Mouse (Mus musculus) ovary, postnatal 10 days (tissue): ENCODE data around the gene Myl10.
"Not testable (repeated sequence)": the region's sequence is repeated elsewhere in the genome, so short reads cannot be mapped to it uniquely, and the experiment has no call there.

Experiments used
- DNase-seq: peaks from one replicate; pipeline ENCODE4 v3.0.0; 2022; ENCODE audit warnings: low spot score

Gene Myl10

DNA sequence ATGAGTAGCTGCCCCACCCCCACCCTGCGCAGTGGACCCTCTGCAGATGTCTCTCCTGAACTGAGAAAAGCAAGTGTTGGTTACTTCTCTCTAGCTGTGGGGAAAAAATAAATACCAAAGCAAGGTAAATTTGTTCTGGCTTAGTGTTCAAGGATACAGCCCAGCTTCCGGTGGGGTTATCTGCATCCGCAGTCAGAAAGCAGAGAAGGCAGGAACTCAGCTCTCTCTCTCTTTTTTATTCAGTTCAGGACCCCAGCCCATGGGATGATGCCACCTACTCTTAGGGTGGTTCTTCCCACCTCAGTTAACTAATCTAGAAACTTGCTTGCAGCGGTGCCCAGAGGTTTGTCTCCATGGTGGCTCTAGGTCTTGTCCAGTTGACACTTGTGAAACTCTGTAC is at the start of gene Myl10:
Gene Myl10, plus strand, starts transcription at position 363 of the 400 bp plus-strand sequence.
- no peak for DNase-seq

DNA sequence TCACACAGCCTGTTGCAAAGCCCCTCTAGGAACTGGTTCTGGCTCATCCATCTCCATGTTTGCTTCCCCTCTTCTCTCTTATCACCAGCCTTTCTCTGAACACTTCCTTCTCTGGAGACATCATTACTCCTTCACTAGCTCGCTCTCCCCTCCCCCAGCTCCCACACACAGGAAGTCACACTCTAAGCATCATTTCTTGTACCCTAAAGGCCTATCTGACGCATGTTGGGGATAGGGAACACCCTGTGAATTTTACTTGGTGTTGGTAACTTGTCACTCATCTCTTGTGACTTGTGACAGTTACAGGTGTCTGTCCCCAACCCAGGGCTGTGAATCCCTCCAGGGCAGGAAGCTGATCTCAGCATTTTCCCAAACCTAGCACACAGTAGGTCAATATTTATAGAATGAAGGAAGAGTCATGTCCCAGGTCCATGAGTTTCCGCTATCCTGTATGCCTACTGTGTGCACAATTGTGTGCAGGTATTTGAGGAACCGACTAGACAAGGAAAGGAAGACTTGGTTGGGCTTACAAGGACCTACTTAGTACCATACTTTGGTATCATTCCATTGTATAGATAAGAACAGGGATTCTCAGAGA is 46.1 kb upstream of the Myl10 start:
- DNase-seq = no peak

DNA sequence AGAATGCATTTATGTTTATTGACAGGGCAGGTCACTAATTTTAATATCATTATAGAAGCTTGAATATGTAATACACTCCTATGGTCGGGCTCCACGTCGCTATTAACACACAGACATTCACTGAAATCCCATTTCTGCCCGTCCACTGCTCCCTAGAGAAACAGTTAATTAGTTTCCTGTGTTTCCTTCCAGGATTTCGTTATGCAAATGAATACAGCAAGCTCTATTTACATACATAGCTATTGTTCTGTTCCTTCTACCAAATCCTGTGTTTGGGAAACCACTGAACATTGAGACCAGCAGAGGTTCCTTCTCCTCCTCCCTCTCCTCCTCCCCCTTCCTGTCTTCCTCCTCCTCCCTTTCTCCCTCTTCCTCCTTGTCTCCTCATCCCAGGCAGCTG is 43.9 kb upstream of the Myl10 start:
- DNase-seq = no peak

DNA sequence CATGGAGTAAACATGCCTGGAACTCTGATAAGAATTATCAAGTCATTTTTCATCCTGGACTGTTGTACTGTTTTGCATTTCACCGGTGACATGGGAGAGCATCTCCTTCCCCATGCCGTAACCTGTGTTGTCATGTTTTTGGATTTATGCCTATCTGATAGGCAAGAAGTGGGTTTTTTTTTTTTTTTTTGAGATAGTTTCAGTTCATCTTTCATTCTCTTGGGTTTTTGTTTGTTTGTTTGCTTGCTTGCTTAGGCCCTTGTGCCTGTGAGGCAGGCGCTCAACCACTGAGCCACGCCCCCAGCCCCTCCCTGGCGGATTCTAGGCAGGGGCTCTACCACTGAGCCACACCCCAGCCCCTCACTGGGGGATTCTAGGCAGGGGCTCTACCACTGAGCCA is 43.3 kb upstream of the Myl10 start:
- no peak for DNase-seq

DNA sequence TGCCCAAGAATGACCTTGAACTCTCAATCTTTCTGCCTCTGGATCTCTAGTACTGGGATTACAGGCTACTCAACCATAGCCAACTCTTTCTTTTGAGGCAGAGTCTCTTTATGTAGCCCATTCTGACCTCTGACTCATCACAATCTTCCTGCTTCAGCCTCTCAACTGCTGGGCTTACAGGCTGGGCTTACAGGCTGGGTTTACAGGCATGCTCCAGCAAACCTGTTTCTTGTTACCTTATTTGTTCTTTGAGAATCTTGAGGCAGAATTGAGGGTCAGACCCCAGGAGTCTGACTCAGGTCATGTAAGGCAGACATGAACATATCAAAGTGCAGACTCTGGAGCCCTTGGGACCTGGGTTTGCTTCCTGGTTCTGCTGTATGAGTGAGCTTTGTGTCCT is 38.5 kb upstream of the Myl10 start:
- no peak for DNase-seq

DNA sequence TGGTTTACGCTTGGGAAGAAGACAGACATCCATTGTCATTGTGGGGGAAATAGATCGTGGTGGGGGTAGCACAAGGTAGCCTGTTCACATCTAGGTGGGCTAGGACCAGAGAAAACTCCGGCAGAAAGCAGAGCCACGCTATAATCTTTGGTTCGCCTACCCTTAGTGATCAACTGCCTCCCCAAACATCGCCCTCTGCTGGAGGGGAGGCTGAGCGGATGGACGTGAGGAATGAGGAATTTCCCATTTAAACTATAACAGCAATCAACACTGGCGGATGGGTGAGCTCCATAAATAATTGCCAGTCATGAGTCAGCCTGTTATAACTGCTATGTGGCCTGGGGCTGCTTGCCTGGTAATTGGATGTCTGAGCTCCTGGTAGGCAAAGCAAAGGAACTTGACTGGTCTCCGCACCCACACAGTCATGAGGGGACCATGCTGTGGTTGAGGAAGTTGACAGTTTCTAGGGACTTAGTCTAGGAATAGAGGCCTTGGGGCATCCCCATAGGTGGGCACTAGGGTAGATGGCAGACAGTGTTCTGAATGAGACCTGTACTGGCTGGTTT is 36.0 kb upstream of the Myl10 start:
- DNase-seq = no peak

DNA sequence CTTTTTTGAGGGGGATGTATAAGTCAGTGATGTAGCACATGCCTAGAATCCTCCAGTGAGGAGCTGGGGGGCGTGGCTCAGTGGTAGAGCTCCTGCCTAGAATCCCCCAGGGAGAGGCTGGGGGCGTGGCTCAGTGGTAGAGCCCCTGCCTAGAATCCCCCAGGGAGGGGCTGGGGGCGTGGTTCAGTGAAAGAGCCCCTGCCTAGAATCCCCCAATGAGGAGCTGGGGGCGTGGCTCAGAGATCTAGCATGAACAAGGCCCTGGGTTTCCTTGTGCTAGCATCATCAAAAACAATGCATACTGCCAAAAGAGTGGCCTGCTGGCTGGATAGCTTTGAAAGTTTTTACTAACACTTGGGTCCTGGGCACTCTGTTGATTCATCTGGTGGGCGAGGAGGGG is 32.2 kb upstream of the Myl10 start:
- DNase-seq = not testable (repeated sequence)

DNA sequence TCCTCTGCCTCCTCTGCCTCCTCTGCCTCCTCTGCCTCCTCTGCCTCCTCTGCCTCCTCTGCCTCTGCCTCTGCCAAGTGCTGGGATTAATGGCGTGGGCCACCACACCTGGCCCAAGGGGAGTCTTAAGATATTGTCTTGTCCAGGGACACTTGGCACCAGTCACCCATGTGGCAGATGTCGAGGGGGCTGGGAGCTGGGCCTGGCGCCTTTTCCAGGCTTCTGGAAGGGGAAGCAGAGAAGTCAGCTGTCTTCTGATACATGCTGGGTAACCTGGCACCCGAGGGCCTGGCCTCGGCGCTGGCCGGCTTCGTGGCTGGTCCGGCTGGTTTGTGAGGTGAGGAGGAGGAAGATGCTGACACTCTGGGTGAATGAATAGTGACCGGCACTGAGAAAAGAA is 30.7 kb upstream of the Myl10 start:
- no peak for DNase-seq

DNA sequence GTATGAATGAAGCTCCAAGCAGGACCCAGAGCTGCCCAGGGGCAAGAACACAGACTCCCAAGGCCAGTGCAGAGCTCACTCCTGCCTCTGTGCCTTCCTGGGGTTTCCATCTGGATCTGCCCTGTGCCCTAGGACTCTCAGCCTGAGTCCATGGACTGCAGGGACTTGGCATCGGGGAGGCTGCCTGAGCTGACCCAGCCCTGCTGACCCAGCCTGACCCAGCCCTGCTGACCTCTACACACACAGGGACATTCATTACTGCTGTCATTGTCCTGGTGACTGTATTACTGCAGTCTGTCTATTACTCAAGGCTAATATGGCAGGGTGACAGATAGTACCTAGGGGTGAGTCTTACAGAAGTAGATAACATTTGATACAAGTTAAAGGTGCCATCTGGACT is 30.1 kb upstream of the Myl10 start:
- no peak for DNase-seq

DNA sequence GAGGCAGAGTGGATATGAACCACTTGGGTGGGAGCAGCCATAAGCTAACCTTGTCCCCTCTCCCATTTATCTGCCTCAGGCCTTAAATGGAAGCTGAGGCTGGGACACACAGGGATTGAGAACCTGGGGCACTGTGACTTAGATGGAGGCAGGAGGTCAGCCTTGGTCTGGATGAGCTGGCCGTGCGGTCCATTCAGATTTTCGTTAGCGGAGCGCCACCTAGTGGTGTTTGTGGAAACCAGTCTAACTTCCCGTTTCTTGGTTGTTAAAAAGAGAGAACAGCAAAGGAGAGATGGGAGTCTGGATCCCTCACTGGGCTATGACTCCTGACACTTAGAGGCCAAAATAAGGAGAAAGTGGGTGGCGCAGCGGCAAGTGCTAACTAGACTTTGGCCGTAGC is 28.4 kb upstream of the Myl10 start:
- peak; percentile 87 for DNase-seq

DNA sequence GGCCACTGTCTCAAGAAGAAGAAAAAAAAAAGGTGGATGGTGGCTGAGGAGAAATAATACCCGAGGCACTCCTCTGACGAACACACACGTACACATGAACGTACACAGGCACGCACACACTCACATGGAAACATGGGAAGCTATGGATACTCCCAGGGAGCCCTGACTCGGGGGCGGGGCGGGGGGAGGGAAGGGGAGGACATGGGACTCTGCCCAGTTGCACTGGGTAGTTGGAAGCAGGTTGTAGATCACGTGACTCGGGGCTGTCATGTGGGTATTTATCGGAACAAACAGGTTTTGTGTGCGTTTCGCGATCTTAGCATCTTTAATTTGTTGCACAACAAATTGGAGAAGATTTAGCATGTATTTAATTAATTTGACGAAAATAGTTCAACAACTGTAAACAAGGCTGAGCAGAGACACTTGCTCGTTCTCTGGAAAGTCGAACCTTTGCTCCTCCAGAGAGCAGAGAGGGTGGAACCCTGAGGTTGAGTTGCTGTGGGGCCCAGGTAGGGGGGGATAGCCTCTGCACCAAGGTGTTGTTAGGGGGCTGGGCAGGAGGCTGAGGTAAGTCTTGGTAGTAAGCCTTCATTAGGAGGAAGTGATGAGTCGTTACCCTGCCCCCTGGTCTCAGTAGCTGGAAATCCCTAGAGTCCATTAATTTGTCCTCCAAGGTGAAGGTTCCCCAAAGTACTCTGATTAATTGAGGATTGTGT is 16.5 kb upstream of the Myl10 start:
- no peak for DNase-seq

DNA sequence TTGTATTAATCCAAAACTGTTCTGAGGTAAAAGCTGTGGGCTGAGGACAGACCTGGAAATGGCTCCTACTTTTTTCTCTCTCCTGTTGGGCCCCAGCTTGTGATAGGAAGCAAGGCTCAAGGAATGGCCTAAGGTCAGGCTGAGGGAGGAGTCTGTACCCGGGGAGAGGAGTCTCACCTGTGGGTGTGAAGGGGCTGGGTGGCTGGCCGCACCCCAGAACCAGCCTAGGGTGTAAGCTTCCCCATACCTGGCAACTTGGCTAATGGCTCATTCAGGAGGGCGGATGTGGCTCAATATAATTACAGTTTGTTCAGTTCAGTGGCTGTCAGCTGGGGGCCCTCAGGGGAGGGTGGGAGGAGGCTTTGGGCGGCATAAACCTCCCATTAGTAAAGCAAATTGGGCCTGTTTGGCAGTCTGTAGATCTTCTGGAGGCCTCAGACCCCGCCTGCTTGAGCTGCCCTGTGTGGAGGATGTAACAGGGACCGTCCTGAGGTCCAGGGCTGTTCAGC is 14.1 kb upstream of the Myl10 start:
- DNase-seq = no peak

DNA sequence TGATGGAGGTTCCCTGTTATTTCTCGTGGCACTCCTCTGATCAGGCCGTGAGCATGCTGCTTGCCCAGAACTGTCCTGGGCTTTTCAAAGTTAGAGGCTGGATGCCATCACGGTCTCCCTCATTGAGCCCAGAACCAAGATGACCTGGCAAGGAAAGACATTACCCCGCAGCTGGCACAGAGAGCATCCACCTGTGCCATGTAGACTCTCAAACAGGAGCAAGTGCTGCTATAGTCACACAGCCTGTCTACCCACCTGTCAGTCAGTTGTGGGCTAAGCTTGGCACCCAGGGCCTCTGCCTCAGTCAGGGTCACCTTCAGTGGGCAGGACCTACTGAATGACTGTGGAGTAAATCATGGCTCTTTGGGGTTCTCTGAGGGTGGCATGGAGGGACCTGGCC is 6.6 kb upstream of the Myl10 start:
- DNase-seq = no peak

DNA sequence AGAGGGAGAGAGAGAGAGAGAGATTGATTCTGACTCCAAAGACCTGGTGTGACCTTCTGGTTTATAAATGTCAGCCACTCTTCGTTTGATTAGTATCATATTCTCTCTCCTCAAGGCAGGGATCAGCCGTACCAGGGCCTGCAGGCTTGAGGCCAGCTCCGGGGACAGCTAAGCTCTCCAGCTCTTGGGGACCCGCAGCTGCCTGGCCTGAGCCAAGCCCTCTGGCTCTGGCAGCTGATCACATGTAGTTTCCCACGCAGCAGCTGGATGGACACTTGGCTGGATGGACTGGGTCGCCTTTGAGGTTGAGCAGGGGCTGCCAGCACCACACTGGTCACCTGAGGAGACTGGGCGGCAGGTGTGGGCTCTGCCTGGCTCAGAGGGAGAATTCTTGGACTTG is 5.4 kb upstream of the Myl10 start:
- DNase-seq = no peak

DNA sequence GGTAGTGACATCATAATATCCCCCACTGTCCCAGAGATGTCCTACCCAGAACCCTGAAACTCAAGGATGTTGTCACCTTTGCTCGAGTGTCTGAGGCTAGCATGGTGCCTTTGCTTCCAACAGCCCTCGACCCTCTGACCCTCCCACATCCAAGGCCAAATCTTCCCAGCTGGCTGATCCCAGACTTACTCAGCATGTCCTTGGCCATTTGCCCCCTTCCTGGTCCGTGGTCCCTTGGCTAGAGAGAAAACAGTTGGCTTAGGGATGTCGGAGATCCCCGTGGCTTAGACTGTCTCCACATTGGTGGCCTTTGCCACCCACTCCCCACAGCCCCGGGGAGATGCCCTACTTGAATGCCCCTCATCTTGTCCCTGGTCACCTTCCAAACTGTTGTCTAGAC is 4.1 kb upstream of the Myl10 start:
- DNase-seq = no peak

DNA sequence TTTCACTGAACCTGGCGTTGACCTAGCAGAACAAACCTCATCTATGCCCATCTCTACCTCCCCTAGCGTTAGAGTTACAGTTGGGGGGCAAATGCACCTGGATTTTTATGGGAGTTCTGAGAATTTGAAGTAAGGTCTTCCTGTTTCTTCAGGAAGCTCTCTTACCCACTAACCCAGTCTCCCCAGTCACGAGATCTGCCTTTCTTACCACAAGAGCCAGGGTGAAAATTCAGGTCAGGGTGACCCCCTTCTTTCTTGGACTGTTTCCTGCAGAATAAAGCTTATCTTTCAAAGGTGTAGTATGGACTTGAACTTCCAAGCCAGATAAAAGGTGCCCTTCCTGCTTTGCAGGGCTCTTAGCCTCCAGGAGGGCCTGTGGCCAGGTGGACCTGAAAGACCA is 1.8 kb upstream of the Myl10 start:
- DNase-seq = no peak

DNA sequence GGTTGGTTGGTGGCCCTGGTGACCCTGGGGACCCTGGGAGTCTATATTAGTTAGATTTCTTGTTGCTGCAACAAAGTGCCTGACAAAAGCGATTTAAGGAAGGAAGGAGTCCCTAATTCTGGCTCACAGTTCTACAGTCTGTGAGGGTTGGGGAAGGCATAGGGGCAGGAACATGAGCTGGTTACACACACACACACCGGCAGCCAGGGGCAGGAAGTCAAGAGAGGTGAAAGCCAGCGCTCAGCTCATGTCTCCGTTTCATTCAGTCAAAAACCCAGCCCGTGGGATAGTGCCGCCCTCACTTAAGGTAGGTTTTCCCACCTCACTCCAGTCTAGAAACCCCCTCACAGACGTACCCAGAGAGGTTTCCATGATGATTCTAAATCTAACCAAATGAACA is 472 bp downstream of the Myl10 start:
- DNase-seq = no peak

DNA sequence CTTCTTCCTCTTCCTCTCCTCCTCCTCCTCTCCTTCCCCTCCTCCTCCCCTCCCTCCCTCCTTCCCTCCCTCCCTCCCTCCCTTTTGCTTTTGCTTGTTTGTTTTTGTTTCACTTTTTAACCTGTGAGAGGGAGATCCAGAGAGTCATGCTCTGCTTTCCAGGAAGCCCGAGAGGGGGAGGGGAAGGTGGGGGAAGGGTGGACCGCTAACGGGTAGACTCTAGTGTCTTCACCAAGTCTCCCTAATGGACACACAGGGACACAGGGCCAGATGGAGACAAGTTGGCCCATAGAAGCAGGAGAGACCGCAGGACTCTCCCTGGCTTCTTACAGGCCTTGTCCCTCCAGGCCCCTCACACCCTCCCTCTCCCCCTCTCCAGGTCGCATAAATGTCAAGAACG is 2.0 kb downstream of the Myl10 start:
- DNase-seq = no peak

DNA sequence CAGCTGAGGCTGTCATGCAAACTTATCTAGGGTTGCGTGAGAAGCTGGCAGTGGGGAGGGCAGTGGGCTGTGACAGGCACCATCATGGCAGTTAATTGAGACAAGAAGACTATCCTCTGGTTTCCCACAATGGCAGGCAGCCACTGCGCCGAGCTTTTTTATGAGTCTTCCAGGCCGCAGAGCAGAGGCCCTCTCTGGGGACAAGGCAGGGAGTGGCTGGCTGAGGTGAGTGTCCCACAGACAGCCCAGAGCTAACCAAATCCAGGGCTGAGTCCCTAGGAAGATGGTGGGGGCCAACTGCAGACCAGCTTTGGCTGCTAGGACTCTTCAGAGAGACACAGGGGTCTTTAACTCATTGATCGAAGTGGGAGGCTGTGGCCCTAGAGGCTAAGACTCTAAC is 3.6 kb downstream of the Myl10 start:
- DNase-seq = no peak

DNA sequence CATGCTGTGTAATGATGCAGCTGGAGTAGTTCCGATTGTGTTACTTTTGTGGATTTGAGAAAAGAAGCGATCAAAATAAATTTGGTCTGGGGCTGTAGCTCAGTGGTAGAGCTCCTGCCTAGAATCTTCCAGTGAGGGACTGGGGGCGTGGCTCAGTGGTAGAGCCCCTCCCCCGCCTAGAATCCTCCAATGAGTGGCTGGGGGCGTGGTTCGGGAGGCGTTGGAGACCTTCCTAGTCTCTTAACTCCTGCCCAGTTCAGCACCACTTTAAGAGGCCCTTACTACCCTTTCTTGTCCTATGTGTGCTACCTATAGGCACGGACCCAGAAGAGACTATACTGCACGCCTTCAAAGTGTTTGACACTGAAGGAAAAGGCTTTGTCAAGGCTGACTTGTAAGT is 4.7 kb downstream of the Myl10 start:
- DNase-seq = no peak

DNA sequence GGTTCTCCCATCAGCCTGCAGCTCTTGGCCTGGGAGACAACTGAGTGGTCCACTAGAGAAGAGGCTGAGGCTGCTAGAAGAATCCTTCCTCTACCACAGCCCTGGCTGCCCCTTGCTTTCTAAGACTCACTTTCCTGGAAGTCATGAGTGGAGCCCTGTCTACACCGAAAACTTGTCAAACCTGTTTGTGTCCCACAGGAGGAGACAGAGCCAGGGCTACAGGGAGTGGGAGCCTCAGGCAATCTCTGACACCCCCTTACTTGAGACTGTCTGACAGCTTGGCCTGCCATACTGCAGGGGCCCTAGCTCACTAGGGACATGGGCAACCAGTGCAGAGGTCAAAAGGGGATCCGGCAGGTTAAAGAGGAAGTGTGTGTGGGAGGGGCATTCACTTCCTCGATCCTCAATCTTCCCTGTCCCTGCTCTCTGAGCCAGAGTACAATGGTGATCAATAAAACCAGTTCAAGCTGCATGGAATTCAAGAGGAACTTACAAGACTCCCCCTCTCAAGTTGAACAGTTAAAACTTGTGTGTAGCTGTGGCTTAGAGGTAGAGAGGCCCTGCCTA is 9.3 kb downstream of the Myl10 start:
- DNase-seq = no peak

DNA sequence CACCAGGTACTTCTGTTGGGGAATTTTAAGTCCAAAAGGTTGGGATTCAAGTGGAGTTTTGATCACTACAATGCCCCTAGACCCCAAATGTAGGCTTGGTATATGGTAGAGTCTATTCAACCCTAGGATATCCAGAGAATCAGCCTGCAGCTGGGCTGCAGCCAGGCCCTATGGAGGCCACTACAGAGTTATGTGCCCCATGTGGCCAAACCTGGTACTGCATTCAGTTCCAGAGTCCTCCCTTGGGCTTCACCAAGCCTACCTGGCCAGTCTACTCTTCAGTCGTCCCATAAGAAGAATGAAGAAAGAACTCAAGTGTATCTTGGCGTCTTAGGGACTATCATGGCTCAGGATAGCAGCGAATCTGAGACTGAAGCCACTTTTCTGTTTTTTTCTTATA is 10.8 kb downstream of the Myl10 start:
- peak; percentile 39 for DNase-seq

DNA sequence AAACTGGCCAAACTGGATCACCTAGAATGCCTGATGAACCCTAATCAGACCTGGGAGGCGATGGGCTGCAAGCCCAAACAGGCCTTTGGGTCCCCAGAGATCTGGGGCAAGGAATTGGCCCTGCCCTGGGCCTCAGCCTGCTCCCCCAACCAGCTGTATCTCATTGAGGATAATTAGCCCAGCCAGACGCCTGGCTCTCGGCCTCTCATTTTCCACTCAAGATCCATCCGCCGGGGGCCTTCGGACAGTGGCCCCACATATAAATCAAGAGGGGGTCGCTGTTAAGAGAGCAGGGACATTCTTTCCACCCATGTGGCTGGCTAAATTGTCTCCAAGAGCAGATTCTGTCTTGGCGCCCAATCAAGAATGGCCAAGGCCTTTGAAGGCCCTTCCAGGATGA is 11.2 kb downstream of the Myl10 start:
- DNase-seq = no peak
